Mouse (Mus musculus) midbrain, postnatal 0 days (tissue): ENCODE data around the gene Ces5a. TPM values are rescaled to one million over a fixed set of nuclear protein-coding genes. Genes with fewer than 3 reads are reported as not detected.

Source experiments
- ATAC-seq: fragments of 200-750 bp; cut with Nextera tagmentation; 2 replicates; pipeline ENCODE4 v1.8.0; 2017; ENCODE audit warnings: moderate number of reproducible peaks, mild to moderate bottlenecking, moderate TSS enrichment, moderate library complexity; ENCODE audit not compliant: low FRiP score
- DNase-seq: peaks from one replicate; pipeline ENCODE4 v3.0.0-alpha.2; 2015; ENCODE audit warnings: low spot score
- H3K27ac ChIP-seq: fragments of 300-500 bp; sonication (generic); 2 replicates; pipeline ENCODE4 v1.5.1; 2014; ENCODE audit warnings: low read depth, mild to moderate bottlenecking, low read length, mixed read lengths
- H3K27me3 ChIP-seq: fragments of 300-500 bp; sonication (generic); 2 replicates; pipeline ENCODE4 v1.6.1; 2014; ENCODE audit warnings: low read length, control low read depth, mixed read lengths; ENCODE audit not compliant: insufficient read depth
- H3K36me3 ChIP-seq: fragments of 300-500 bp; sonication (generic); 2 replicates; pipeline ENCODE4 v1.6.1; 2014; ENCODE audit warnings: low read length, control low read depth, mixed read lengths; ENCODE audit not compliant: insufficient read depth
- H3K4me1 ChIP-seq: fragments of 300-500 bp; sonication (generic); 2 replicates; pipeline ENCODE4 v1.6.1; 2014; ENCODE audit warnings: mild to moderate bottlenecking, control low read depth, antibody characterized with exemption, low read length, mixed read lengths; ENCODE audit not compliant: insufficient read depth
- H3K4me2 ChIP-seq: fragments of 300-500 bp; sonication (generic); 2 replicates; pipeline ENCODE4 v1.6.1; 2014; ENCODE audit warnings: low read depth, mild to moderate bottlenecking, low read length, mixed read lengths; ENCODE audit not compliant: poor library complexity, severe bottlenecking
- H3K4me3 ChIP-seq: fragments of 300-500 bp; sonication (generic); 2 replicates; pipeline ENCODE4 v1.5.1; 2014; ENCODE audit warnings: low read depth, mild to moderate bottlenecking, low read length, moderate library complexity
- H3K9ac ChIP-seq: fragments of 300-500 bp; sonication (generic); replicated peaks from 2 replicates; pipeline ENCODE4 v1.6.1; 2014; ENCODE audit warnings: mild to moderate bottlenecking, low read length, moderate library complexity, mixed read lengths; ENCODE audit not compliant: poor library complexity, severe bottlenecking
- H3K9me3 ChIP-seq: fragments of 300-500 bp; sonication (generic); 2 replicates; pipeline ENCODE4 v1.6.1; 2016; ENCODE audit warnings: low read length, control low read depth
- CTCF ChIP-seq: IDR thresholded peaks from 2 replicates; pipeline ENCODE4 v1.5.1; 2016; ENCODE audit warnings: antibody characterized with exemption, mild to moderate bottlenecking
- WGBS: fragments of 180-500 bp; shearing (Covaris S2); extraction: QIAGEN DNeasy Blood & Tissue Kit; methylation state at CpG from one replicate; pipeline ENCODE4 v1.1.7; 2014; 5-methylcytosine and 5-hydroxymethylcytosine counted together
- polyA plus RNA-seq: library from polyadenylated mRNA; unstranded; fragments of >200 nt; fragmentation: Nextera tagmentation; extraction: Ambion mirVana; gene quantifications from 2 replicates; pipeline ENCODE4 v1.2.1, GENCODE M21; 2015
- total RNA-seq: library from RNA; depleted of rRNA; stranded (reverse); fragments of >200 nt; gene quantifications from 2 replicates; pipeline ENCODE4 v1.2.3, GENCODE M21; 2014; rRNA removed

The Ces5a gene
- total and polyA plus RNA-seq, 2 experiments from 2014 or later = 0.38 to 0.77 TPM

GRCm38 (mm10) chr8:93454258-93454877, 81.3 kb downstream of the Ces5a start:
- DNase-seq (no peak), ATAC-seq (no peak)
- WGBS = 96% methylated on average over 12 of the region's 12 CpGs
- Histone ChIP-seq H3K4me1 (no peaks in the 10 kb centered on the region), H3K4me2 (no peak overlapping the region), H3K9me3 (no peaks in the 10 kb centered on the region), H3K27ac (no peak overlapping the region), H3K36me3 (no peaks in the 10 kb centered on the region), H3K27me3 (no peaks in the 10 kb centered on the region), H3K4me3 (no peak overlapping the region), H3K9ac (no peak overlapping the region)
- no peak for TF ChIP-seq CTCF

Other genes starting within 250 kb of the Ces5a start
- 0.09 TPM in 1 of 2 replicates, not detected in the other for gene Ces1g, start 198.5 kb downstream of the Ces5a start, total RNA-seq
- not detected in 2 replicates for gene Ces1g, start 198.5 kb downstream of the Ces5a start, polyA plus RNA-seq
- not detected in 2 replicates for gene Ces1h, start 156.1 kb downstream of the Ces5a start, total RNA-seq
- not detected in 2 replicates for gene Ces1h, start 156.1 kb downstream of the Ces5a start, polyA plus RNA-seq